Mouse (Mus musculus): ENCODE results near the gene Vgll4. TPM values are rescaled to one million over a fixed set of nuclear protein-coding genes. Genes with fewer than 3 reads are reported as not detected.

The Vgll4 gene
- total and polyA plus RNA-seq, 2 experiments = 24.3 to 44.5 TPM

DNA sequence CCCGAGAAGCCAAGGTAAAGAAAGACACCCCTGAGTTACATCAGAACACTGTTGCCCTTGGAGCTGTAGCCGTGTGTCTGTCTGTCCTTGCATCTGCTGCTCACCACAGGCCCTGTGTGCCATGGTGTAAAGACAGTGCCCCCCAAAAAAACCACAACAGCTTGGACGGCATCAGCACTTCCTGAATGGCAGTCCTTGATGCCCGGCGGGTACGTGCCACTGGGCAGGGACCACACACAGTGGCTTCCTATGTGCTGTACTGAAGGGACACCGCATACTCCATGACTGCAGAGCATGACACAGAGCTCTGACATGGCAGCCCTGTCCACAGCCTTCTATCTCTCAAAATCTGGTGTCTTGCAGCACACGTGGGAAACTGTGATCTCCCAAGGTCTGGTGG, 120.0 kb downstream of the Vgll4 start:
- Histone ChIP-seq H3K27me3 (ENCODE audit: control insufficient read depth, insufficient read depth, low read length) (no peaks in the 10 kb centered on the region), H3K4me1 (ENCODE audit: control insufficient read depth, insufficient read depth, low read length) (no peaks in the 10 kb centered on the region)

DNA sequence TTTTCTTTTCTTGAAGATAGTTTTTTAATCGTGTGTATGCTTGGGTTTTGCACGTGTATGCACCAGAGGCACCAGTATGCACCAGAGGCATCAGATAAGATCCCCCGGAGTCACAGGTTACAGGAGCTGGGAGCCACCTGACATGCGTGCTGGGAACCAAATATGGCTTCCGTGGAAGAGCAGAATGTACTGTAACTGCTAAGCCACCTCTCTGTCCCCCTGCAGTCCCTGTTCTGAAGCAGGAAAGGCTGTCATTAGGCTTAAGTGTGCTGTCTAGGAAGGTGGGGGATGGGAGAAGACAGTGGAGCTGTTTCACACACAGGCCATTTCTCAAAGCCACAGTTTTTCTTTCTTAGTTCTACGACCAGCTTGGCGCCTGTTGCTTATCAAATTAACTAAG, 121.0 kb downstream of the Vgll4 start:
- Histone ChIP-seq H3K4me1 (ENCODE audit: control insufficient read depth, insufficient read depth, low read length) (no peaks in the 10 kb centered on the region), H3K27me3 (ENCODE audit: control insufficient read depth, insufficient read depth, low read length) (no peaks in the 10 kb centered on the region), H3K36me3 (ENCODE audit: control insufficient read depth, insufficient read depth, low read length) (no peaks in the 10 kb centered on the region), H3K27ac (replicated peaks; ENCODE audit: insufficient read depth, low read depth, low read length) (no peak overlapping the region), H3K4me3 (ENCODE audit: insufficient read depth, low read depth, low read length) (no peak overlapping the region), H3K79me2 (ENCODE audit: control insufficient read depth, insufficient read depth, low read length) (no peaks in the 10 kb centered on the region), H3K9ac (ENCODE audit: low read depth, low read length) (no peak overlapping the region)
- TF ChIP-seq POLR2A (IDR thresholded peaks at IDR 0.05; ENCODE audit: extremely low read depth, insufficient read depth, low read length) (no peak), CTCF (IDR thresholded peaks at IDR 0.05; ENCODE audit: low read depth, low read length) (no peak)
- 70% methylated on average over 7 of the region's 7 CpGs for WGBS
- DNase-seq (ENCODE audit: extremely low read depth, low read depth, low spot score) = no peak

More for the DNA sequence above, 120.0 kb downstream of the Vgll4 start:
- H3K4me3 ChIP-seq (ENCODE audit: insufficient read depth, low read depth, low read length) = no peak overlapping the region
- H3K36me3 ChIP-seq (ENCODE audit: control insufficient read depth, insufficient read depth, low read length) = no peaks in the 10 kb centered on the region
- H3K79me2 ChIP-seq (ENCODE audit: control insufficient read depth, insufficient read depth, low read length) = no peaks in the 10 kb centered on the region
- H3K27ac ChIP-seq (replicated peaks; ENCODE audit: insufficient read depth, low read depth, low read length) = no peak overlapping the region
- WGBS = 93% methylated on average over 8 of the region's 8 CpGs
- DNase-seq (ENCODE audit: extremely low read depth, low read depth, low spot score) = no peak
- TF ChIP-seq POLR2A (IDR thresholded peaks at IDR 0.05; ENCODE audit: extremely low read depth, insufficient read depth, low read length) (no peak), CTCF (IDR thresholded peaks at IDR 0.05; ENCODE audit: low read depth, low read length) (no peak)
- H3K9ac ChIP-seq (ENCODE audit: low read depth, low read length) = no peak overlapping the region

DNA sequence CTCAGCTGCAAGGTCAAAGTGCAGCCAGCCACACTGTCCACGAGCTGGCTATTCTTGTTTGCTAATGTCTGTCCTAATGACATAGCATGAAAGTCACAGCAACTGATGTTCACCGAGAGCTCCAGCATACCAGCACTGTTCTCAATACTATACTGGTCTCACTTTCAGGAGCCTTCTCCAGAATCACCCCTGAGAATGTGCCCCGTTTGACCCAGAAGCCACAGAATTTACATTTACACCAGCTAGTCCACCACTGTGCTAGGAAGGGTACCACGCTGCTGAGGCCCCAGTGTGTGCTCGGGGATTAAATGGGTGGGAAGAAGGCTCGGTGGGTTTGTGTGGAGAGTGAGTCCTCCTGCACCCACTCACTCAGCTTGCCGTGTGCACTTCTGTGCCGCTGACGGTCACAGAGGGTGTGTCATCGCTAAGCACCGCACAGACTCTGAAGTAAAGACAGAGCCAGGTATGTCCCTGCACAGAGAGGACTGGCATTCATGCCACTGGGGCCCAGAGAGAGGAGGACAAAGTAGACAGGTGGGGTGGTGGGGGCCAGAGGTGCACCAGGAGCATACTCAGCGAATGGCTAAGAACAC, 122.1 kb downstream of the Vgll4 start:
- Histone ChIP-seq H3K79me2 (ENCODE audit: control insufficient read depth, insufficient read depth, low read length) (no peaks in the 10 kb centered on the region), H3K4me3 (ENCODE audit: insufficient read depth, low read depth, low read length) (no peak overlapping the region), H3K27ac (replicated peaks; ENCODE audit: insufficient read depth, low read depth, low read length) (no peak overlapping the region), H3K4me1 (ENCODE audit: control insufficient read depth, insufficient read depth, low read length) (no peaks in the 10 kb centered on the region), H3K36me3 (ENCODE audit: control insufficient read depth, insufficient read depth, low read length) (no peaks in the 10 kb centered on the region), H3K9ac (ENCODE audit: low read depth, low read length) (no peak overlapping the region), H3K27me3 (ENCODE audit: control insufficient read depth, insufficient read depth, low read length) (no peaks in the 10 kb centered on the region)
- 86% methylated on average over 12 of the region's 12 CpGs for WGBS
- no peak for TF ChIP-seq CTCF (IDR thresholded peaks at IDR 0.05; ENCODE audit: low read depth, low read length)
- no peak for TF ChIP-seq POLR2A (IDR thresholded peaks at IDR 0.05; ENCODE audit: extremely low read depth, insufficient read depth, low read length)
- no peak for DNase-seq (ENCODE audit: extremely low read depth, low read depth, low spot score)

DNA sequence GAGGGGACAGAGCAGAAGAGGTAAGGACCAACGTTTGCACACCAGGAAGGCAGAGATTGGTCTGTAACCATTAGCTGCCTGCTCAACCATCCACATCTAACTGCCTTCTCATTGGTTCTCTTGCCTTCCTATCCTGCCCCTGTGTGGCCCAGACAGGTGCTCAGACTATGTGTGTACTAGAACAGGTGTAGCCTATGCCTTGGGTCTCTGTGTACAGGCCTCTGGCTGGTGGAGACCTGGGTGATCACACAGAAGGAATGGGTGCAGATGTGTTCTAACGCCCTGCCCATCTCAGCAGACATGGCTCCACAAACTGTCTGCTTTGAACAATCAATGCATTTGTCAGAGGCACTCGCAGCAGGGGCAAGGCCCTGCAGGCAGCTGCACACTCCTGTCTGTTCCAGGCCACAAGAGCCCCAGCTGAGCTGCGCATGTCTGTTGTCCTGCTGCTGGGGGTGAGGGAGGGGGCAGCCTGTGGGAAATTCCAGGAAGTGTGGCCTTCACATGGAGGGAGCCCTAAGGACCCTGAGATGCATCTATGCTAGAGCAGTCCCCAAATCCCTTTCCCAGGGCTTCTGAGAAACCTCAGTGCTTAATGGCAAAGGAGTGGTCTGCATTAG, 123.5 kb downstream of the Vgll4 start:
- H3K27ac ChIP-seq (replicated peaks; ENCODE audit: insufficient read depth, low read depth, low read length) = no peak overlapping the region
- H3K27me3 ChIP-seq (ENCODE audit: control insufficient read depth, insufficient read depth, low read length) = no peaks in the 10 kb centered on the region
- H3K4me3 ChIP-seq (ENCODE audit: insufficient read depth, low read depth, low read length) = no peak overlapping the region
- no peaks in the 10 kb centered on the region for H3K36me3 ChIP-seq (ENCODE audit: control insufficient read depth, insufficient read depth, low read length)
- no peaks in the 10 kb centered on the region for H3K4me1 ChIP-seq (ENCODE audit: control insufficient read depth, insufficient read depth, low read length)
- DNase-seq (ENCODE audit: extremely low read depth, low read depth, low spot score) = no peak
- H3K9ac ChIP-seq (ENCODE audit: low read depth, low read length) = no peak overlapping the region
- 89% methylated on average over 4 of the region's 4 CpGs for WGBS
- TF ChIP-seq CTCF (IDR thresholded peaks at IDR 0.05; ENCODE audit: low read depth, low read length) (no peak), POLR2A (IDR thresholded peaks at IDR 0.05; ENCODE audit: extremely low read depth, insufficient read depth, low read length) (no peak)
- H3K79me2 ChIP-seq (ENCODE audit: control insufficient read depth, insufficient read depth, low read length) = no peaks in the 10 kb centered on the region

DNA sequence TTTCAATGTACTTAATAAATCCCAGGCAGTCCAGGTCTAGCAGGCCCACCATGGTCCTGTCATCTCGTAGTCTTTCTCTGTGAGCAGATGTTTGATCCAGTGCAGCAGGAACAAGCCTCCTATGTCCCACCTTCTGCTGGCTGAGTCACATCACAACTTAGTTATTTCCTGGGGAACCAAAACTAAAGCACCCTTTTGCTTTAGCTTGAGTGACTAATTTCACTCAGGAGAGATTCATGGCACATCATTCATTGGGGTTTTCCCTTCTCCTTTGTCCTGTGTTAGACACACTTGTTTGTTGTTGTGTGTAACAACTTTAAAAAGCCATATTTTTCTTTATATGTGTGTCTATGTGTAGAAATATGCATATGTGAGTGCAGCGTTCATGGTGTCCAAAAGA, 126.9 kb downstream of the Vgll4 start:
- Histone ChIP-seq H3K4me1 (ENCODE audit: control insufficient read depth, insufficient read depth, low read length) (no peaks in the 10 kb centered on the region), H3K79me2 (ENCODE audit: control insufficient read depth, insufficient read depth, low read length) (no peaks in the 10 kb centered on the region), H3K4me3 (ENCODE audit: insufficient read depth, low read depth, low read length) (no peak overlapping the region), H3K9ac (ENCODE audit: low read depth, low read length) (no peak overlapping the region), H3K27ac (replicated peaks; ENCODE audit: insufficient read depth, low read depth, low read length) (no peak overlapping the region), H3K36me3 (ENCODE audit: control insufficient read depth, insufficient read depth, low read length) (no peaks in the 10 kb centered on the region), H3K27me3 (ENCODE audit: control insufficient read depth, insufficient read depth, low read length) (no peaks in the 10 kb centered on the region)
- WGBS = 91% methylated on average over 2 of the region's 2 CpGs
- TF ChIP-seq CTCF (IDR thresholded peaks at IDR 0.05; ENCODE audit: low read depth, low read length) (no peak), POLR2A (IDR thresholded peaks at IDR 0.05; ENCODE audit: extremely low read depth, insufficient read depth, low read length) (no peak)
- DNase-seq (ENCODE audit: extremely low read depth, low read depth, low spot score) = no peak

DNA sequence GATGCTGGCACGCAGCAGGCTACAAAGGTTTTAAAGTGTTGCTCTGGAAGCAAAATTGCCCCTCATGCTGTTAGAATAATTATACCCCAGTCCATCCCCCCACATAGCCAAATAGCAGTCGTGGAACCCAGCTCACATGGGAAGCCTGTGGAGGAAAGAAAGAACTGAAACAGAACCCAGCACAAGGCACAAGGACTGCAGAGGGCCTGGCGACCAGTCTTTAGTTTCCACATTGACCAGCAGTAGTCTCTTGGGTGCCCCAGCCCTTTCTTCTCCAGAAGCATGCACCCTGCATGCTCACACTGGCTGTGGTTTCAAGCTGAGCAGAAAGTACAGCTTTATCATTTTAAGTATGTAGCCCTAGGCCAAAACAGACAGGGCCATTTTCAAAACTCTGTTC, 127.7 kb downstream of the Vgll4 start:
- no peaks in the 10 kb centered on the region for H3K4me1 ChIP-seq (ENCODE audit: control insufficient read depth, insufficient read depth, low read length)
- TF ChIP-seq POLR2A (IDR thresholded peaks at IDR 0.05; ENCODE audit: extremely low read depth, insufficient read depth, low read length) (no peak), CTCF (IDR thresholded peaks at IDR 0.05; ENCODE audit: low read depth, low read length) (no peak)
- no peaks in the 10 kb centered on the region for H3K36me3 ChIP-seq (ENCODE audit: control insufficient read depth, insufficient read depth, low read length)
- no peak for DNase-seq (ENCODE audit: extremely low read depth, low read depth, low spot score)
- H3K4me3 ChIP-seq (ENCODE audit: insufficient read depth, low read depth, low read length) = no peak overlapping the region
- no peaks in the 10 kb centered on the region for H3K79me2 ChIP-seq (ENCODE audit: control insufficient read depth, insufficient read depth, low read length)
- no peak overlapping the region for H3K9ac ChIP-seq (ENCODE audit: low read depth, low read length)
- WGBS = 91% methylated on average over 3 of the region's 3 CpGs
- no peak overlapping the region for H3K27ac ChIP-seq (replicated peaks; ENCODE audit: insufficient read depth, low read depth, low read length)
- no peaks in the 10 kb centered on the region for H3K27me3 ChIP-seq (ENCODE audit: control insufficient read depth, insufficient read depth, low read length)

Data from liver, adult 2 months (tissue).